Mouse (Mus musculus) hindlimb bud, embryonic 11.5 days (tissue): ENCODE measurements at regions not wholly inside any gene's neighbourhood (a gene's known extent, or its start where the extent isn't known, plus 50 kb on each side); places are given as distances from the start of the nearest gene placed in this dataset.
"Not testable (repeated sequence)": the region's sequence is repeated elsewhere in the genome, so short reads cannot be mapped to it uniquely, and the experiment has no call there.

Experiments used
- DNase-seq: peaks from one replicate; pipeline ENCODE4 v3.0.0-alpha.2; 2012; ENCODE audit warnings: low read depth, low spot score; ENCODE audit errors: extremely low spot score

DNA sequence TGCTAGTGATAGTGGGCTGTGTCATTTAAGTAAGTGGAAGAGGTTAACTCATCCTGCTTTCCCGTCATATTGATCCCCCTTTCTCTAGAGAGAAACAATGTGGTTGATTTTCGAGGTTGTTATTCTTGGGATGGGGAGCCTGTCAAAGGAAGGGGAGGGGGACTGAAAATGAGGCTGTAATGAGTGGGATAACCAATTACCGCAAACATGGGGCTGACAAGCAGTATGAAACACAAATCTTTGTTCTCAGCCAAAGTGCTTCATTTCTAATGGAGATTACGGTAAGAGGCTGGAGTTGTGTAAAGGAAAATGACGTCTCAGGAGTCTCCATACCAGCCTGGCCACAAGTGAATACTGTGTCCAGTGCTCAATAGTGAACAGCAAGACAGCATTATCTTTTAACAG lies 301.9 kb upstream of the Nr5a2 start:
- no peak for DNase-seq

DNA sequence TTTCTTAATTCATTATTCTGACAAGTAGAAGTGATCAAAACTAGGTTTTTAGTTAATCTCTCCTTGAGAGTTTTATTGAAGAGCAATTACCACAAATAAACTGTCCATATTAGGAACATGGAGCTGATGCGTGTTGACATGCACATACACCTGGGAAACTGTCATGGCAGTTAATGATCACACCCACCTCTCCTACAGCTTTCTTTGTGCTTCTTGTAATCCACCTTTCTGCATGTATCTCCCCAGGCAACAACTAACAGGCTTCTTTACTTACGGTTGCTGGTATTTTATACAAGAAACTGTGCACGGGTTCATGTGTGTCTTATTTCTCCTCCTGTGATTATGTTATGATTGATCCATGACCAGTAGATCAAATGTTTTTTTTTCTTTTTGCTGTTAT lies 296.0 kb upstream of the Nr5a2 start:
- no peak for DNase-seq

DNA sequence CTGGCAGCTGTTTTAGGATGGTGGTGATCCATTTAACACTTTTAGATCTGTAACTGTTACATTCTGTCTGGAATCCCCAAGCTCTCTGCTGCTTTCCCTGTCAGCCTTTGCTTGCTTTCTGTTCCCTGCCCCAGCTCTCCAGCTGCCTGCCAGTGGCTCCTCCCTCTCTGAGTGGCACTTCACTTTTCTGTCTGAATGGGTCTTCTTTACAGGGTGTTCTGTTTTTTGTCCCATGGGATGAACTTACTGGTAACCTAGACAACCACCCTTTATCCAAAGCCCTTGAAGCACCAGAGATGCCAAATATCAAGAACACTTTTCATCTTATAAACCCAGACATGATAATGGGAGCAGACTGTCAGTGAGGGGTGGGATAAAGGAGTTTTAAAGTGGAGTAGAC lies 294.8 kb upstream of the Nr5a2 start:
- no peak for DNase-seq

DNA sequence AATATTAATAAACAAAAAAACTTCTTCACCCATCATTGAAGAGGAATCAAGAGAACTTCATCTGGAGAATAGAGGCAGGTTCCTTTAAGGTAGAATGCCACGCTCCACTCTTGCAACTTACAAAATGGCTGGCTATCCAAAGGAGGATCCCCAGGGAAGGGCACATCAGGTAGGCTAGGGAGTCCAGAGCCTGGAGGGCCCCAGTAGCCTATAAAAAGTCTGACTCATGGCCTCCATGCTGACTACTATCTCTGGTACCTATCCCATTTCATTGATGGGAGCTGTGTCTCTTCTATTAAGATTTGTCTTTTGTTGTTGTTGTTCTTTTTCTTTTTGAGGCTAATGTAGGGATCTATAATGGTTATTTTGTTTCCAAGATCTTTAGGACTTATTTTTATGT lies 294.4 kb upstream of the Nr5a2 start:
- no peak for DNase-seq

DNA sequence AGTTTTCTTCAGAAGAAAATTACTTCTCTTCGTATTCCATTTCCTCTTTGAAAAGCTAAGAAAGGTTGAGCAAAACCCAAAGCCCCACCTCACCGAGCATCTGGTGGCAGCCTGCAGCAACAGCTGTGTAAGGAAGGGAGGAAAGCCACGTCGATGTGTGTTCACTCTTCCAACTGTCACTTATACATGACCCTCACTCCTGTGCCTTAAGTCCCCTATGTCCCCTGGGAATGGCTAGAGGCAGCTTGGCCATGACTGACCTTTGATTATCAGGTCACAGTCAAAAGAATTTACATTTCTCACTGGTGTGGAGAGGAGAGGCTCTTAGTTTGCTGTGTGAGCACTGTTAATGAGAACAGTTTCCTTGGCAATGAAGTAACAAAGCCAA lies 266.8 kb upstream of the Nr5a2 start:
- no peak for DNase-seq

DNA sequence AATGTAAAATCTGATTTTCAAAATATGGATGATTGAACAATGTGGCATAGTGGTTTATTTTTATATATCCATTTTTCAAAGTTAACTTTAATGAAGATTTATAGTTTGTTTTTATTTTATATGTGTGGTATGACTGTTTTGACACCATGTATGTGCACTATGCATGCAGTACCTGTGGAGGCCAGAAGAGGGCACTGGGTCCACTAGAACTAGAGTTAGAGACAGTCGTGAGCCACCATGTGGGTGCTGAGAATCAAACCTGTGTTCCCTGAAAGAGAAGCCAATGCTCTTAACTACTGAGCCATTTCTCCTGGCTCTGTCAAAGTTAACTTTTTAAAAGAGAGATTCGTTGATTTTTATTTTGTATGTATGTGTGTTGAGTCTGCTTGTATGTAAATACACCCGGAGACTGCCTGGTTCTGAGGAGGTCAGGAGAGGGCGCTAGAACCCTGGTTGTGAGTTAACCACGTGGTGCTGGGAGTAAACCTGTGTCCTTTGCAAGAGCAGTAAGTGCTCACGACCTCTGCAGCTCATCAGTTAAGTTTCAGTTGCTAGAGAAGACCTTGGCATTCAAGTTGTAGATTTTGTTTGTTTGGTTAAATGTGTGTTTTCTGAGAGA lies 266.3 kb upstream of the Nr5a2 start:
- DNase-seq, result no peak

DNA sequence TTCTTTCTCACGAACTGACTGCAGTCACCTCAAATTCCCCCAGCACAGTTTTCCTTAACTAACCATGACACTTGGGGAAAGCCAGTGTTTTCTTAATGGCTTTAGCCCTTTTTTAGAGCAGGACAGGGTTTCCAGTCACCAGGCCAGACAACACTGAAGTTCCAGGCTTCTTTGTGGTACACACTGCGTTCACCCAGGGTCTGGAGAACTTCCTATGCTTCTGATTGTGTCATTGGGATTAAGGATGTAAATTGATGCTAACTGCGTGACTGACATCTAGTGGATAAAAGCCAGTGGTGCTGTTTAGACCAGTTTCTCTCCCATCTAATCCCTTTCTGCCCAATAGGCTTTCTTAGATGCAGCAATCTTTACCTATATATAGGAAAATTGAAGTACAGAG lies 265.2 kb upstream of the Nr5a2 start:
- DNase-seq, result peak; percentile 46

DNA sequence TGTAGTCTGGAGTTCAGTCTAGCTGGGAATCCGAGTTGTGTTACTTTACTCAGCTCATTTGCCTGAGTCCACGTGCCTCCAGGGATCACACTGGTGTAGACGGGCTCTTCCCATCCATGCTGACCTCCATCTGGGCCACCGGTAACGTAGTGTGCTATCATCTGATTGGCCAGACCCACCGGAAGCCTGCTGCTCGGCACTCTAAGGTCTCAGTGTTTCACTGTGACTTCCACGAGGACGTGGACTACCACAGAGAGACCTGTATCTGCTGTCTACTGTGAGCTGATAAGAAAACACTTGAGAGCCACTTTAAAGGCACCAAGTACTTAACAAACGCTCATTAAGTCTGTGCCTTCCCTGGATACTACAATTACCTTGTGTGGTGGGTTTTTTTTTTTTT lies 262.8 kb upstream of the Nr5a2 start:
- no peak for DNase-seq

DNA sequence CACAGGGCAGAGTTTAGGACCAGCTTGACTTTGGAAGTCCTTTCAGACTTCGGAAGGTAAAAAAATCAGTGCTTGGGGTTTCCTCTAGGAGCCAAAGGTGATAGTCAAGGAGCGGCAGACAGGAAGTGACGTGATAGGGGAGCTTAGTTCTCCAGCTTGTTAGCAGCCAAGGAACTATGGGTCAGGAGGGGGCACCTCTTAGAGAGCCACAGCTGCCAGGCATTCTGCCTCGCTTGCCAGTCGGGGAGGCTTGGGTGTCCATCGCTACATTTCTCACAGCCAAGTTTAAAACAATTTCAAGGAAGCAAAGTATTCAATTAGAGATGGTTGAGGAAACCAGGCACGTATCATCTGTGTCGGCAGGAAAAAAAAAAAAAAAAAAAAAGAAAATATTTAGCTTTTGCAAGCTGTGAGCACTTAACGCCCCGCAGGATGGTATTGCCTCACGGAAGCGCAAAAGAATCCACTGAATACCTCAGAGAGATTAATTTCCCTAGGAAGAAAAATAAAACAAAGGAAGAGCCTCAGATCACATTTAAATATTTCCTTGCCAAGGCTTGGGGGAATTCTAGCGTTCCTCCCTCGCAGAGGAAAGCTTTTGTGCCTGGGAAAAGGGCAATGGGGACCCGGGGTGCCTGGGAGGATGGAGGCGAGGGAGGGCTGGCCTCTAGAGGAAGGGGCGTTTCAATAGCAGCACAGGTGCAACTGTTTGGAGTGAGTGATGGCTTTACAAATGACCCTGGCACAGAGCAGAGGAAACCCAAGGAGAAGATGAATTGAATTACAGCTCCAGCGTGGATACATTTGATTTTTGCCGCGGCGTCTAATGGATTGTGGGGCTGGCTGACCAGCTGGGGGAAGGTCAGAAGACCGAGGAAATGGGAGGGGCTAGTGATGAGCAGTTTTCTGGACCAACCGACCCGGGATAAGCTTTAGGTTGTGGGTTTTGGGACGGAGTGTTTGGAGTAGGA lies 261.1 kb upstream of the Nr5a2 start:
- DNase-seq, result no peak

DNA sequence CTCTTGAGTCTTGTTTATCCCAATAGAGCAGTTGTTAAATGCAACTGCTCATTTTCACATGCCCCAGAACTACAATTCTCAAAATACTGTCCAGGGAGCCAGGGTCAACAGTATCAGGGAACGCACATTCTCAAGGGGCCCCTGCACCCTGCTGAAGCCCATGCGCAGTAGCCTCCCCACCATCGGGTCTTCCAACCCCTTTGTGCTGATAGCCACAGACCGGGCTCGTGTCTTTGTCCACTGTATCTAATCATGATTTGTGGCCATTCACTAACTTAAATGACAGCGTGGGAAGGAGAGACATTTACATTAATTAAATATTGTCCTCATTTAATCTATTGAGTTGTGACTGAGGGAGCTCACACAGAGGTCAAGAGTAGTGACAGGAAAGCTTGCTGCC lies 260.0 kb upstream of the Nr5a2 start:
- DNase-seq, result no peak

DNA sequence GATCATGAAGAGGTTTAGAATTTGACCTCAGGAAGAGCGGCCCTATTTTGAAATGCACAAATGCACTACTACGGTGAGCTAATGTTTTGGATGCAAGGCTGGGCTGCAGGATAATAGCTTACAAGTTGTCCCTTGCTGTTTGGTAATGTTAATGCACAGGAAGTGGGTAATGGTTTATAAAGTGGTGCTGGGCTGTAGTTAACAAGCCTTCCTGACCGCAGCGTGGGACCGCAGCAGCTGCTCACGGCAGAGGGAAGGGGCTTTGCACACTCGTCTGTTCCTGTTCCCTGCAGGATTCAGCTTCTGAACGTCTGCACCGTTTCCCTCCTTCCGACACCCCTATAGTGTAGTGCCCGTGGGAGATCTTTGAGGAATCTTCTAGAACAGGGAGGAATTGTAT lies 258.4 kb upstream of the Nr5a2 start:
- DNase-seq, result no peak

DNA sequence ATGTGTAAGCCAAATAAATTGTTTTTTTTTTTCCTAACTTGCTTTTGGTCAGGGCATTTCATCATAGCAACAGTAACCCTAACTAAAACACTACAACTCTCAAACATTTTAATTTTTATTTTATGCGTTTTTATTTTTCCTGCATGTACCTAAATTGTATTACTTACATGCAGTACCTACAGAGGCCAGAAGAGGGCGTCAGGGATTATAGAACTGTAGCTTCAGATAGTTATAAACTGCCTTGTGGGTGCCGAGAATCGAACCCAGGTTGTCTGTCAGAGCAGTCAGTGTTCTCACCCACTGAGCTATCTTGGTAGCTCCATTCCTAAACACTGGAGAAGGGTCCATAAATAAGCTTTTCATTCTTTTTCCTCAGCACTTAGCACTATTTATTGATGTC lies 257.8 kb upstream of the Nr5a2 start:
- no peak for DNase-seq

DNA sequence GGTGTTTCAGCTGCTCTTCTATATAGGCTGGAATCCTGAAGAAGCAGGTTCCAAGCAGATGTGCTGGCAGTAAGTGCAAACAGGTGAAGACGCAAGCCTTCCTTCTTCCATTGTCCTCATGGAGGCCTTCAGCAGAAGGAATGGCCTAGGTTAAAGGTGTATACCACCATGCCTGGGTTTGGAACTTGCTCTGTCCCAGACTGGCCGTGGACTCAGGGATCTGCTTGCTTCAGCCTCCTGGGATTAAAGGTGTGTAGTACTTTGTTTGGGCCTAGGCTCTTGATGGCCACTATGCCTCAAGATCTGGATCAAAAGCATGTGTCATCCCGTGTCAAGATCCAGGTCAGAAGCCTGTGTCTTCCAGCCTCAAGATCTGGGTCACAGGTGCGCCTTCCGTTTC lies 257.0 kb upstream of the Nr5a2 start:
- no peak for DNase-seq

DNA sequence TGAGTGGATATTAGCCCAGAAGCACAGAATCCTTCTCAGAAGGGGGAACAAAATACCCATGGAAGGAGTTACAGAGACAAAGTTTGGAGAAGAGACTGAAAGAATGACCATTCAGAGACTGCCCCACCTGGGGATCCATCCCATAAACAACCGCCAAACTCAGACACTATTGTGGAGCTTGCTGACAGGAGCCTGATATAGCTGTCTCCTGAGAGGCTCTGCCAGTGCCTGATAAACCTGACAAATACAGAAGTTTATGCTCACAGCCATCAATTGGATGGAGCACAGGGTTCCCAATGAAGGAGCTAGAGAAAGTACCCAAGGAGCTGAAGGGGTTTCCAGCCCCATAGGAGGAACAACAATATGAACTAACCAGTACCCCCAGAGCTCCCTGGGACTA lies 254.1 kb upstream of the Nr5a2 start:
- DNase-seq, result not testable (repeated sequence)

DNA sequence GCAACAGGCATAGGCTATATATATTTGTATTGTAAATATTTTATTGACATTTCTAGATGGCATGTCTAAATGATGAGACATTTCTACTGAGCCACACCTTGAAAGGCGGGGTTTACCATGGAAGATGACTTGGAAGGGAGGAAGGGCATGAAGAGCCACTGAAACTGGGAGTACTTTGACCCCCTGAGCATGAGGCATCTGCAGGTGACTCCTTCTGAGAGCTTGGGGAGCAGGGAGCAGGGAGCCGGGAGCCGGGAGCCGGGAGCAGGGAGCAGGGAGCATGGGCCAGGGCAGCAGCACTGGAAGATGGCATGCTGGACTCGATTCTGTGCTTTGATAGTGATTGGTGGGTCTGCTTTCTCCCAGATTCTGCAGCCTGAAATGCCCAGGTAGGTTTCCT lies 253.5 kb upstream of the Nr5a2 start:
- DNase-seq, result no peak

DNA sequence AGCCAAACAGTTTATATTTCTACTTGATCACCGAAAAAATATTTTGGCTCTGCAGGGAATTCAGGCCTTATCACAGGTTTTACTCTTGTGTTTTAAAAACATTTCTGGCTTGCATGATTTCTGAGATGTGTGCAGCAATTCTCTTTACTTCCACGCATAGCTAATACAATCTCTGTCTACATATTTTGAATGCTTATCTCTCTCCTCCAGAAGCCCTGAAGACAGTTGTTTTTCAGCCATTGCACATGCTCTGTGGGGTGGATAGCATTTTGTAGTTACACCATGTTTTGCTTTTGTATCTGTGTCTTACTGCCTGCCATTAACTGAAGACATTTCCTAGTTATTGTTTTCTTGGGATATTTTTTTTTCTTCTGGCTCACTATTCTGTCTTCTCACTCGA lies 252.6 kb upstream of the Nr5a2 start:
- no peak for DNase-seq

DNA sequence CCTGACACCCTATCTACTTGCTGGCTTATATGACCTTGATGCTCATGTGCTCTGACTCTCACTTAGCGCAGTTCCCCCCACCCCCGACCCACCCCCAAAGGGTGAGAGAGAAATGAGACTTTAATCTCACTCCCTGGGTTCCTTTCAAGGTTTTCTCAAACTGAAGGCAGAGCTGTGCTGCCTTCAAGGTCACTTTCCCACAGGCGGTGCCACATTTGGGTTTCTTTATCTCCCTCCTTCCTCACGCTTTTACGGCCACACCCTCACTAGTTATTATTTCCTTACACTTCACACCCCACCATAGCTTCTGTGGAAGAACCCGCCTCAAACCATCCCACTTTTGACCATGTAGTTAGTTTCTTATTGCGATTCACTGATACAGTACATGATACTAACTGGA lies 244.1 kb upstream of the Nr5a2 start:
- DNase-seq, result no peak

DNA sequence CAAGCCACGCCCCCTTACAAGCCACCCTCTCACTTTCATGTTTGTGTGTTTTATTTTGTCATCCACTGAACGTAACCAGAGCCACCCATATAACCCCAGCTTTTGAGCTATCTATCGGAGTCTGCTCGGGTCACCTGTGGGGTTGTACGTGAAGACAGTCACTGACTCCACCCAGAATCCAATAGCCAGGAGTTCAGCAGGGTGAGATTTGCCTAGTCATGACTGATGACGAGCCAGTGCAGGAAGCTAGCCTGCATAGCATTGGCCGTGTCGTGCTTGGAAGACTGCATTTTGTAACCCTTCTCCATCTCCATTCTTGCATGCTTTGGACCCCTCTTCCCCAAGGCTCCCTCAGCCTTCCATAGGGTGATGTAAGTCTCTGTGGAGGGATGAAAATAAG lies 243.3 kb upstream of the Nr5a2 start:
- DNase-seq, result no peak

DNA sequence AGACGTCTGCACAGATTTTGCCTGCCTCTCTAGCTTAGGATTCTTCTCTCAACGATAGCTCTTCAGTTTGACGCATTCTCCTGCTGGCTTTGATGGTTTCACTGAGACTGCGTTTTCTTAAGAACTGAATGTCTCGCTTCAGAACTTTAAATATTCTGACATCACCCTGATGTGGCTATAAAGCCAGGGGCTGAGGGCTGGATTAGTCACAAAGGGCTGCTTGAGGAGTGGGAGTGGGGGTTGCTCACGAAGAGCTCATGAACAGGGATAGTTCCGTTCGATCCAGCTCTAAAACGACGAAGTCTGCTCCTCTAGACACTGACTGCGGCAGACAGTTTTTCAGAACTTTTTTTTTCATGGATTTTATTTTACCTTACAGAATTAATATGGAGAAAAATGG lies 240.7 kb upstream of the Nr5a2 start:
- no peak for DNase-seq

DNA sequence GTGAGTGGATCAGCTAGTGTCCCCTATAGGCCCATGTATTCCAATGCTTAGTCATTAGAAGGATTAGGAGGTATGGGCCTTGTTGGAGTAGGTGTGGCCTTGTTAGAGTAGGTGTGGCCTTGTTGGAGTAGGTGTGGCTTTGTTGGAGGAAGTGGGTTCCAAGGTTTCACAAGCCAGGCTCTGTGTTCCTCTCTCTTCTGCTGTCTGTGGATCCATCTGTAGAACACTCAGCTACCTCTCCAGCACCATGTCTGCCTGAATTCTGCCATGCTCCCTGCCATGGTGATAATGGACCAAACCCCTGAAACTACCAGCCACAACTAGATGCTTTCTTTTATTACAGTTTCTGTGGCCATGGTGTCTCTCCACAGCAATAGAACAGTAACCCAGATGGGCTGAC lies 235.7 kb upstream of the Nr5a2 start:
- DNase-seq, result no peak

DNA sequence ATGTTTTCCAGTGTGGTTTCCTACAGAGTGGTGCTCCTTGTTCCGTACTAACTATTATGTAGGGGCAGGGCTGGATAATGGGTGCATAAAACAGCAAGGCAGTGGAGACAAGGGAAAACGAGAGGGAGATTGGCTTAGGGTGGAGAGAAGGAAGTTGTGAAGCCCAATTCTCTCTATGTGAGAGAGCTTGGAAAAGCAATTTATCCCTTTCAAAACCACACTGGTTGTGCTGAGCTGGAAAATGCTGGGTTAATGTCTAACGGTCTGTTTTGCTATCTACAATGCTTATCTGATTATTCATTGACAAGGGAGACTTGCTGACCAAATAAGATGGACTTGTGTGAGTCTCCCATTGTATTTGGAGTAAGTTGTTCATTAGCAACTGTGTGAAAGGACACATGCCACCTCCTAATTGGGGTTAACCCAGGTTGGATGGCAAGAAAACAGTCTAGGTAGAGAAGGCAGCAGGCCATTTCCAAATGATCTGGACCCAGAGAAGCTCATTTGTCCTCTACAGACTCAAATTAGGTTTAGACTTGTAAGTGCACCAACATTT lies 234.9 kb upstream of the Nr5a2 start:
- no peak for DNase-seq

DNA sequence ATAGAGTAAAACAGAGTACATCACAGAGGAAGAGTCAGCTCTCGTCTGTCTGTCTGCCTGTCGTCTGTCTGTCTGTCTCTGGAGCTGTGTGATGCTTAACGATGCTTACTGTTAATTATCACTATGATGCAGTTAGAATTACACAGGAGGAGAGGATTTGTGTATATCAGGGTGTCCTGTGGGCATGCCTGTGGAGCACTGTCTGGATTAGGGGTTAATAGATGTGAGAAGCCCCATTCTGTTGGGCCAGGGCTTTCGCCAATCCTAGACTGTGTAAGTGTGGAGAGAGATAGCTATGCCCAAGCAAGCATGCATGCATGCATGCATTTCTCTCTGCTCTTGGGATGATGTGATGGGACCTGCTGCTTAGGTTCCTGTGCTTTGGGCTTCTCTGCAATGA lies 218.0 kb upstream of the Nr5a2 start:
- no peak for DNase-seq
